16 mouse cellular contexts compared by ENCODE assay signal in the genomic region with DNA sequence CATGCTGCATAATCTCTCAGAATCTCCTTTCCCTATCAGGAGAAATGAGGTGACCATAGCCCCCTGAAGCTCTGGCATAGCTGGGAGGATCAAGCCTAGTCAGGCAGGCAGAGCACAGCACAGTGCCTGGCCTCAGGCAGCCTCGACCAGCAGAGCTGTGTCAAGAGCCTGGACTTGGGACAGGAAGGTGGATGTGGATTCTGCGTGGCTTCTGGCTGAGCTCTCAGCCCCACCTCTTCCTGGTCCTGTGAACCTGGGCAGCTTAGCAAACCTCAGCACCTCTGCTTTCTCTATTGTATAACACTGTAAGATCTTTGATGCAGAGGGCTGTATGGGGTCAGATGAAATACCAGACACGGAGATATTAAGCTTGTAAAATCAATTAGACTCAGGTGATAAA.
"Had no signal": no experiment of that assay in that cellular context is flagged by ENCODE, and none has a peak within 500 bp of the region (broad histone marks: within the 10 kb centered on the region; RNA-seq: fewer than 3 reads in every experiment).

No protein-coding gene starts in this region.

- DNase-seq: retina, postnatal 1 day; right cerebral cortex, adult 18-20 months; right cerebral cortex, postnatal 14 days; right cerebral cortex, postnatal 25 days; right cerebral cortex, postnatal 4 days; spleen, adult 18-20 months; thymus, adult 18-20 months; thymus, adult 2 months; thymus, postnatal 14 days; thymus, postnatal 25 days; thymus, postnatal 36 days; thymus, postnatal 4 days had no signal

- H3K9me3 ChIP-seq: neural tube, embryonic 15.5 days; stomach, embryonic 15.5 days had no signal

- H3K4me2 ChIP-seq: neural tube, embryonic 13.5 days; neural tube, embryonic 15.5 days; stomach, embryonic 15.5 days had no signal

- H3K27me3 ChIP-seq: neural tube, embryonic 13.5 days; neural tube, embryonic 15.5 days; stomach, embryonic 15.5 days had no signal

- H3K27ac ChIP-seq: neural tube, embryonic 13.5 days; neural tube, embryonic 15.5 days; stomach, embryonic 15.5 days; stomach, postnatal 0 days had no signal

- H3K9ac ChIP-seq: neural tube, embryonic 13.5 days; neural tube, embryonic 15.5 days; stomach, embryonic 15.5 days had no signal

- H3K4me3 ChIP-seq: neural tube, embryonic 13.5 days; neural tube, embryonic 15.5 days; stomach, embryonic 15.5 days had no signal
